Mouse (Mus musculus) kidney, embryonic 14.5 days (tissue): ENCODE data around the gene Hoxd9. TPM values are rescaled to one million over a fixed set of nuclear protein-coding genes. Genes with fewer than 3 reads are reported as not detected.

Experiments used
- ATAC-seq: fragments of 200-750 bp; cut with Nextera tagmentation; 2 replicates; pipeline ENCODE4 v1.8.0; 2017; ENCODE audit warnings: moderate number of reproducible peaks, mild to moderate bottlenecking, moderate TSS enrichment, moderate library complexity; ENCODE audit not compliant: low FRiP score, low TSS enrichment
- H3K27ac ChIP-seq: fragments of 300-500 bp; sonication (generic); 2 replicates; pipeline ENCODE4 v1.5.1; 2014; ENCODE audit warnings: low read depth, mild to moderate bottlenecking, low read length, moderate library complexity, mixed read lengths
- H3K27me3 ChIP-seq: fragments of 300-500 bp; sonication (generic); 2 replicates; pipeline ENCODE4 v1.6.1; 2014; ENCODE audit warnings: mild to moderate bottlenecking, low read length; ENCODE audit not compliant: control insufficient read depth, insufficient read depth
- H3K36me3 ChIP-seq: fragments of 300-500 bp; sonication (generic); 2 replicates; pipeline ENCODE4 v1.6.1; 2014; ENCODE audit warnings: low read length, mixed read lengths; ENCODE audit not compliant: control insufficient read depth, insufficient read depth
- H3K4me1 ChIP-seq: fragments of 300-500 bp; sonication (generic); 2 replicates; pipeline ENCODE4 v1.6.1; 2014; ENCODE audit warnings: low read length, mixed read lengths; ENCODE audit not compliant: control insufficient read depth, insufficient read depth
- H3K4me2 ChIP-seq: fragments of 300-500 bp; sonication (generic); replicated peaks from 2 replicates; pipeline ENCODE4 v1.6.1; 2014; ENCODE audit warnings: low read depth, mild to moderate bottlenecking, low read length
- H3K4me3 ChIP-seq: fragments of 300-500 bp; sonication (generic); 2 replicates; pipeline ENCODE4 v1.5.1; 2014; ENCODE audit warnings: mild to moderate bottlenecking, low read length
- H3K9ac ChIP-seq: fragments of 300-500 bp; sonication (generic); 2 replicates; pipeline ENCODE4 v1.6.1; 2014; ENCODE audit warnings: low read depth, mild to moderate bottlenecking, low read length, moderate library complexity
- H3K9me3 ChIP-seq: fragments of 300-500 bp; sonication (generic); 2 replicates; pipeline ENCODE4 v1.6.1; 2016; ENCODE audit warnings: low read length; ENCODE audit not compliant: control insufficient read depth
- whole genome bisulfite sequencing: fragments of 180-500 bp; shearing (Covaris S2); extraction: QIAGEN DNeasy Blood & Tissue Kit; methylation state at CpG from one replicate; pipeline ENCODE4 v1.1.7; 2014; 5-methylcytosine and 5-hydroxymethylcytosine counted together
- polyA plus RNA-seq: library from polyadenylated mRNA; unstranded; fragments of >200 nt; fragmentation: Nextera tagmentation; extraction: Ambion mirVana; gene quantifications from 2 replicates; pipeline ENCODE4 v1.2.1, GENCODE M21; 2014

Hoxd9 gene
- polyA plus RNA-seq, 1 experiment from 2014 or later, result 36.2 TPM

DNA sequence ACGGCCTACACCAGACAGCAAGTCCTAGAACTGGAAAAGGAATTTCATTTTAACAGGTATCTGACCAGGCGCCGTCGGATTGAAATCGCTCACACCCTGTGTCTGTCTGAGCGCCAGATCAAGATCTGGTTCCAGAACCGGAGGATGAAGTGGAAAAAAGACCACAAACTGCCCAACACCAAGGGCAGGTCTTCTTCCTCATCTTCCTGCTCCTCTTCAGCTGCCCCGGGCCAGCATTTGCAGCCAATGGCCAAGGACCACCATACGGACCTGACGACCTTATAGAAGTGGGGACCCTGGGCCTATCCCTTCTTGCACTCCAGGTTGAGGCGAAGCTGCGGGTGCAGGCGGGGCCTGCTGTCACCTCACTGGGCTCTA lies 30.8 kb downstream of the Hoxd9 start:
- Histone ChIP-seq H3K9ac (peak overlapping the region; percentile 56), H3K4me2 (peak overlapping the region; percentile 68), H3K4me1 (peaks cover 61% of the 10 kb centered on the region), H3K27ac (peak overlapping the region; percentile 85; the same call in 1 of the 2 replicates), H3K27me3 (no peaks in the 10 kb centered on the region), H3K9me3 (no peaks in the 10 kb centered on the region), H3K4me3 (peak overlapping the region; percentile 40), H3K36me3 (peaks cover 20% of the 10 kb centered on the region)
- WGBS, result 28% methylated on average over 13 of the region's 13 CpGs
- ATAC-seq, result peak; percentile 28; the same call in 1 of the 2 replicates

DNA sequence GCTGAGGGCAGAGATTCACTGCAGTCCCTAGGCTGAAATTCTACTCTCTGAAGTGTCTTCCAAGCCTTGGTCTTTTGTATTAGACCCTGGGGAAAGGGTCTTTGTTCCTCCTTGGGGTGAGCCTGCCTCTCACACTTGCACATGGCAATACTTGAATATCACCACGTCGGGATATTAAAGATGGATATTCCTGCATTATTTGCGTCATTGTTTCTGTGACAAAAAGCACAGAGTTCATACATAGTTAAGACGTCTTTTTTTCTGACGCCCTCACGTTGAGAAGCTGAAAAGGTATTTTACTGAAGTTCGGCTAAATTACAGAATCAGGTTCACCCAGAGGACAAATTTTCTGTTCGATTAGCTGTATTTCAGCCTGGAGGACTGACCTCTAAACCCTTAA lies 32.8 kb downstream of the Hoxd9 start:
- 27% methylated on average over 8 of the region's 8 CpGs for WGBS
- Histone ChIP-seq H3K27ac (no peak overlapping the region; the same call in 1 of the 2 replicates), H3K27me3 (peaks cover 2% of the 10 kb centered on the region; the same call in 1 of the 2 replicates)

GRCm38 (mm10) chr2:74731055-74731454 lies 33.5 kb downstream of the Hoxd9 start:
- Histone ChIP-seq H3K36me3 (peaks cover 16% of the 10 kb centered on the region), H3K27me3 (peaks cover 2% of the 10 kb centered on the region; the same call in 1 of the 2 replicates), H3K4me1 (peaks cover 64% of the 10 kb centered on the region), H3K4me2 (peak overlapping the region; percentile 24; the same call in 1 of the 2 replicates), H3K9me3 (no peaks in the 10 kb centered on the region), H3K9ac (peak overlapping the region; percentile 67; the same call in 1 of the 2 replicates), H3K4me3 (no peak overlapping the region; the same call in 1 of the 2 replicates), H3K27ac (no peak overlapping the region; the same call in 1 of the 2 replicates)
- ATAC-seq, result no peak

More for the DNA sequence above, 32.8 kb downstream of the Hoxd9 start:
- peaks cover 61% of the 10 kb centered on the region for H3K4me1 ChIP-seq
- H3K9me3 ChIP-seq, result no peaks in the 10 kb centered on the region
- peaks cover 20% of the 10 kb centered on the region for H3K36me3 ChIP-seq
- peak overlapping the region; percentile 10; the same call in 1 of the 2 replicates for H3K4me3 ChIP-seq
- H3K9ac ChIP-seq, result peak overlapping the region; percentile 48; the same call in 1 of the 2 replicates
- peak overlapping the region; percentile 24 for H3K4me2 ChIP-seq
- no peak for ATAC-seq

DNA sequence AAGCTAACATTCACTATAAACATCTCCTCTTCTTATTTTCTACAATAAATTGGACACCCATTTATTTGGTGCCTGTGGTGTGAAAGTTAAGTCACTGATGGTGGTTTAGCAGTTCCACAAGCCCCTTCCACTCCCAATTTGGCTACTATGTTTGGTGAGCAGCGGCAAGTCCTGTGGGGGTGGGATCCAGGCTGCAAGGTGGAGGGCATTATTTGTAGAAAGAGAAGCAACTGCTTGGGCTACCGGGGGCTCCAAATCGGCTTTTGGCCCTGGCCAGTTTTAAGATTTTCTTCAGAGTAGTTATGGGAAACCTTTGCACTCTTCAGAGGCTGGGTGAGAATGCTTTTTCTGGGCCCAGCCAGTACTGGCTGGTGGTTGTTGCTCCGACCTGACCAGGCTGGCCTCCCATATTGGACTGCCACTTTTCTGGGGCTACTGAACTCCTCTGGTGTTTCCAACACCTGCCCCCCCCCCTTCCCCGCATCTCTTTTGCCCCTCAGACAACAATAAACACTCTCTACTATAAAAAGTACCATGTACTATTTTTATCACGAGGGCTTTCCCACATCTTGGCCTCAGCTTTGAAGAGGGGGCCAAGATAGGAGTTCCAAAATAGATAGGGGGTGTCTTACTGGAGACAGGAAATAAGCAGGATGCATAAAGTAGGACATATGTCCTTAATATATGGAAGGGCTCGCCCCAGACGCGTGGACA lies 34.4 kb downstream of the Hoxd9 start:
- peak overlapping the region; percentile 41 for H3K4me3 ChIP-seq
- peak overlapping the region; percentile 67 for H3K9ac ChIP-seq
- peaks cover 15% of the 10 kb centered on the region for H3K36me3 ChIP-seq
- peaks cover 2% of the 10 kb centered on the region; the same call in 1 of the 2 replicates for H3K27me3 ChIP-seq
- peak overlapping the region; percentile 74 for H3K4me2 ChIP-seq
- peak overlapping the region; percentile 88 for H3K27ac ChIP-seq
- no peak for ATAC-seq
- H3K4me1 ChIP-seq, result peaks cover 63% of the 10 kb centered on the region
- 19% methylated on average over 9 of the region's 9 CpGs for WGBS
- H3K9me3 ChIP-seq, result no peaks in the 10 kb centered on the region

DNA sequence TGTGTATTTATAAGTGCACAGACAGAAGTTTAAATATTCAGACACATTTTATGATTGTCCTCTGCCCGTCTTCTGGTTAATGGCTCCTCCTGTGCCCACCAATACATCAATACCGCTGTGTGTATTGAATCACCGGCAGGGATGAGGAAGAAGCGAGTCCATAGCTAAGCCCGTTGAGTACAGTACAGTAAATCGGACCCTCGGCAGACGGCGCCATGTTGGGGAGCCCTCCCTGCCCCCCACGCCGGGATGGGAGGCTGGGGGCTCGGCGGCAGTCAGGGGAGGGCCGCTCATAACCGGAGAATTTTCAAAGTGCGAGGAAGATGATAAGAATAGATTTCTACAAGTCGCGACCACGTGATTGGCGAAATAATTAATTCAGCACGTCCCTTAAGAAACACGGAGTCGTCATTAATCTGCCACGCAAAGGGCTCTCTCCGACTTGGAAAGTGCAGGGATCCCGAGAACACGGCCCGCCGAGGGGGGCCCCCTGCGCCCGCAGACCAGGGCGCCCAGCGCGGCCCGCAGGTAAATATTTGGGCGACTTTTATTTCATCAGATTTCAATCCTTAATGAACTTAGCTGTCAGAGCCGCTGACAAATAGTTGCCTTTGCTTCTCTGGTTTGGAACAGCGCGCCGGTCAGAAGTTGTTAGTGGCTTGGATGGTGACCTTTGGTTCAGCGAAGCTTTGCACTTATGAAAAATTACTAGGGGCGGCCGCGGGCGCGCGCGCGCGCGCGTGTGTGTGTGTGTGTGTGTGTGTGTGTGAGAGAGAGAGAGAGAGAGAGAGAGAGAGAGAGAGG lies 35.2 kb downstream of the Hoxd9 start:
- ATAC-seq, result no peak
- Histone ChIP-seq H3K4me3 (peak overlapping the region; percentile 41), H3K4me2 (peak overlapping the region; percentile 74), H3K27ac (peak overlapping the region; percentile 88), H3K27me3 (peaks cover 2% of the 10 kb centered on the region; the same call in 1 of the 2 replicates), H3K4me1 (peaks cover 59% of the 10 kb centered on the region), H3K9me3 (no peaks in the 10 kb centered on the region), H3K9ac (peak overlapping the region; percentile 67), H3K36me3 (peaks cover 12% of the 10 kb centered on the region)
- 1% methylated on average over 52 of the region's 52 CpGs for WGBS

GRCm38 (mm10) chr2:74733317-74733661 lies 35.8 kb downstream of the Hoxd9 start:
- Histone ChIP-seq H3K9me3 (no peaks in the 10 kb centered on the region), H3K36me3 (peaks cover 9% of the 10 kb centered on the region), H3K4me3 (peak overlapping the region; percentile 41), H3K4me1 (peaks cover 57% of the 10 kb centered on the region), H3K4me2 (peak overlapping the region; percentile 74), H3K27ac (peak overlapping the region; percentile 88; the same call in 1 of the 2 replicates), H3K27me3 (peaks cover 2% of the 10 kb centered on the region; the same call in 1 of the 2 replicates), H3K9ac (peak overlapping the region; percentile 67)
- no peak for ATAC-seq
- 1% methylated on average over 16 of the region's 16 CpGs for WGBS

DNA sequence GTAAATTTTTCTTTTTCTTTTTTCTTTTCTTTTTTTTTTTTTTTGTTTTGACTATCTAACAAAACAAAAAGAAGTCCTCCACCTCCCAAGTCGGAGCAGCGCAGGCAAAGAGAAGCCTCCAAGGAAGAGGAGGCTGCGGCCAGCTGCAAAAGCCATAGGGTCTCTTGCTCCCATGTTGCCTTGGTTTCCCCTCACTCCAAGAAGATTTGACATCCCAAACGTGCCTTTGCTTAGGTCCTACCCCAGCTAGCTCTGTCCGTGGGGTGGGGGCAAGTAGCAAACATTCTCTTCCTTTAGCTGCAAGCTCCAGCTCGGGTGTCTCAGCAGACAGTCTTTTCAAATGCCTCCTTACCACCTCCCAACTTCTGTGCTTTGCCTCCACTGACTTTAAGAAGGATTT lies 36.2 kb downstream of the Hoxd9 start:
- ATAC-seq, result no peak
- Histone ChIP-seq H3K27ac (peak overlapping the region; percentile 88), H3K9ac (peak overlapping the region; percentile 67), H3K4me2 (peak overlapping the region; percentile 74), H3K4me1 (peaks cover 57% of the 10 kb centered on the region), H3K27me3 (peaks cover 2% of the 10 kb centered on the region; the same call in 1 of the 2 replicates), H3K9me3 (no peaks in the 10 kb centered on the region), H3K4me3 (peak overlapping the region; percentile 41; the same call in 1 of the 2 replicates), H3K36me3 (peaks cover 4% of the 10 kb centered on the region; the same call in 1 of the 2 replicates)
- WGBS, result 8% methylated on average over 6 of the region's 6 CpGs

DNA sequence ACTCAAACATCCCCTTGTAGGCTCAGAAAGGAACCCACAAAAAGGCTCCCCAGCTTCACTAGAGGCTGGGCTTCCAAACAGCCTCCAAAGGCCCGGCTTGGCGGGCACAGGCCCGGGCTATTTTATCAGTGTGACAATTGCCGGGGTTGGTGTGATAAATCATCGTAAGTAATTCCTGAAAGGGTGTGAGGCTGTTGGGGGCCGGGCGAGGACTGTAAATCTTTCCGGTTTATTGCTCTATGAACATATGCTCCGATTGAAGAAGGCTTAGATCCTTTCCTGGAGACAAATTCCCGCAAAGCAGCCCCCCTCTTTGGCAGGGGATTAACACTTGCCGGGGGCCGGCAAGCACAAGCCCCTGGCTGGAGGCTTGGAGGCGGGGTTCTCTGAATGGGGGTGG lies 36.9 kb downstream of the Hoxd9 start:
- peak overlapping the region; percentile 34; the same call in 1 of the 2 replicates for H3K4me3 ChIP-seq
- H3K4me1 ChIP-seq, result peaks cover 58% of the 10 kb centered on the region
- H3K27ac ChIP-seq, result peak overlapping the region; percentile 95
- peak overlapping the region; percentile 74 for H3K4me2 ChIP-seq
- WGBS, result 1% methylated on average over 13 of the region's 13 CpGs
- no peaks in the 10 kb centered on the region for H3K9me3 ChIP-seq
- ATAC-seq, result no peak
- peaks cover 1% of the 10 kb centered on the region; the same call in 1 of the 2 replicates for H3K36me3 ChIP-seq
- H3K9ac ChIP-seq, result peak overlapping the region; percentile 67; the same call in 1 of the 2 replicates
- H3K27me3 ChIP-seq, result peaks cover 2% of the 10 kb centered on the region; the same call in 1 of the 2 replicates
